Mouse (Mus musculus) cerebellum, postnatal 36 days (tissue): ENCODE data around the gene Rpl41.
A peak's percentile ranks its signal among the peaks of the same experiment; 100 is the strongest.
"Not testable (repeated sequence)": the region's sequence is repeated elsewhere in the genome, so short reads cannot be mapped to it uniquely, and the experiment has no call there.

Experiments
- DNase-seq, 2 experiments: peaks; one replicate each; pipeline ENCODE4 v3.0.0; 2021 to 2022; ENCODE audit warnings: mixed read lengths in 2 of 2

The Rpl41 gene

DNA sequence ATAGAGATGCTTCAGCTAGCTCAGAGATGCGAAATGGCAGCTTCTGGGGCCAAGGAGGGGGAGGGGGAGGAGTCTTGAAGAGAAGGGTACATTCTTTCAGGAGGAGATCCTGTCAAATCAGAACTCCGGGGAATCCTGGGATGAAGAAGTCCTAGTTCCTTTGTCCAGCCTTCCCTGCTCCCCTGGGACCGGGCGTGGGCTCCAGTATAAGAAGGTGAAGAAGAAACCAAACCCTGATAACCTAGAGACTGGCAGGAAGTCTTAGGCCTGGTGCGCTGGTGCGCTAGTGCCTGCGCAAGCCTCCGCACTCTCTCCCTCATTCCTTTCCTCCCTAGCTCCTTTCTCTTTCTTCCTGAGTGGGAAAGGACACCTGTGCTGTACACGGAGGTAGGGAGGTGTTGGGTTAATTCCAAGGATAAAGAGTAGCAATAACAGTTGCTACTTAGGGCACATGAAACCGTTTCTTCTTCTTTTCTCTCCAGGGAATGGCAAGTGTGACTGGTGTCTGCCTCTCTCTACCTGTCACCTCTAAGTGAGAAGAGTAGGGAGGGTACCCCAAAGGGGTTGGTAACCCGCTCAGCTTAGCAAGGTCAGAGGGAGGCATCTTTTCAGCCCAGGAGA is 24.9 kb downstream of the Rpl41 start:
- no peak for DNase-seq

DNA sequence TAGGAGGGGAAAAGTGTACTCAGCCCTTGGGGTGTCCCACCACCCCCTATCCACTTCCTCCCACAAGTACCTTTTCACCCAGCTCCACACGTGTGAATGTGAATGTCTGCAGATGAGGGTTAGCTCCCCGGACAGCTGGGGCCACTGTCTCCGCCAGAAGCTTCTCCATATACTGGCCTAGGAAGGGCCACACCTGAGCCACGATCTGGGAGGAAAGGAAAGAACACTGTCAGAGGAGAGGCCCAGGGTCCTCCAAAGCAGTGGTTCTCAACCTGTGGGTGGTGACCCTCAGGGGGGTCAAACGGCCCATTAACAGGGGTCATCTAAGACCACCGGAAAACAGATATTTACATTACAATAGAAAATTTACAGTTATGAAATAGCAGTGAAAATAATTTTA is 26.8 kb downstream of the Rpl41 start:
- DNase-seq, result no peak

- no peak for DNase-seq
These were observed 28.5 kb downstream of the Rpl41 start for GRCm38 (mm10) chr10:128520591-128520990.

DNA sequence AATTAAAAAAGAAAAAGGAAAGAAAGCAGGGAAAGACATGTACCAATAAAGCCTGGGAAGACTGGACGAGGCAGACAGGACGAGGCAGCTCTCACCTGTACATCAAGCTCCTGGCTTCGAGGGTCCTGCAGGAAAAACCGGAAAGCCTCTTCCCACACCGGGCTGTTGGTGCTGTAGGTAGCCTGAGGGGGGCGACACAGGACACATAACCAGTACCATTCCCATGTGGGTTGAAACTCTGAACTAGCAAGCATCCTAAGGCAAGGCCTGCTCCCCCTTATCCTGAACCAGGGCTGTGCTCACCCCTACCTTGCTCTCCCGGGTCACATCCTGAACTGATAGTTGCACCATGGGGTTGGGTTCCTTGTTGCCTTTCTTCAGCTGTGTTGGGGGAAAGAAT is 30.3 kb downstream of the Rpl41 start:
- DNase-seq, result peak; percentile 62 to 63

GRCm38 (mm10) chr10:128516677-128517076 is 32.4 kb downstream of the Rpl41 start:
- no peak for DNase-seq

- no peak for DNase-seq
These were observed 33.1 kb downstream of the Rpl41 start for GRCm38 (mm10) chr10:128516029-128516428.

DNA sequence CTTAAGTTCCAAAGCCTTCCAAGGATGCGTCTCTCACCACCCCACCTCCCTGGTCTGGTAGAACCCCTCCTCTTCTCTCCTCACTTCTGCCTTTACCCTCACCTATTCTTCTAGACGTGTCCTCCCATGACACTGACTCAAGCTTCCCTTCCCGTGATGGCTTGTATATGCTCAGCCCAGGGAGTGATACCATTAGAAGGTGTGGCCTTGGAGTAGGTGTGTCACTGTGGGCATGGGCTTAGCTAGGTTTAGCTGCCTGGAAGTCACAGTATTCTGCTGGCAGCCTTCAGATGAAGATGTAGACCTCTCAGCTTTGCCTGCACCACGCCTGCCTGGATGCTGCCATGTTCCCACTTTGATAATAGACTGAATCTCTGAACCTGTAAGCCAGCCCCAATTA is 34.1 kb downstream of the Rpl41 start:
- no peak for DNase-seq

GRCm38 (mm10) chr10:128511761-128512160 is 37.3 kb downstream of the Rpl41 start:
- no peak for DNase-seq

- no peak for DNase-seq
These were observed 37.9 kb downstream of the Rpl41 start for GRCm38 (mm10) chr10:128511189-128511588.

DNA sequence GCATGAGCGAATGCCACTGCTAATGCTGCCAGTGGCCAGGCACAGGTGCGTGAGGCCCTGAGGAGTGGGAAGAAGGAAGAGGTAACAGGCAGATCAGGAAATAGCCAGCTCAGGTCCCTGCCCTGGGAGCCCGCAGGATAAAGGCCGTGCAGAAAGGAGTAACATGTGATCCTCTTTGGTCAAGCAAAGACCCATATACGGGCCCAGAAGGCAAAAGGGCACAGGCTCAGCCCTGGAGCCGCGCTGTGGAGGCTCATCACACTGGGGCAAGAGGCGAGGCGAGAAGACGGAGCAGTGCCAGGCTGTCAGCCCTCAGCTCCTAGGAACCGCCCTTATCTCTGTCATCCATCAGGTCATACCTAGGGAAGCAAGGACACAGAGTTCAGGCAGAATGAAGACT is 38.8 kb downstream of the Rpl41 start:
- DNase-seq, result no peak

- no peak for DNase-seq
These were observed 39.3 kb downstream of the Rpl41 start for GRCm38 (mm10) chr10:128509831-128510230.

DNA sequence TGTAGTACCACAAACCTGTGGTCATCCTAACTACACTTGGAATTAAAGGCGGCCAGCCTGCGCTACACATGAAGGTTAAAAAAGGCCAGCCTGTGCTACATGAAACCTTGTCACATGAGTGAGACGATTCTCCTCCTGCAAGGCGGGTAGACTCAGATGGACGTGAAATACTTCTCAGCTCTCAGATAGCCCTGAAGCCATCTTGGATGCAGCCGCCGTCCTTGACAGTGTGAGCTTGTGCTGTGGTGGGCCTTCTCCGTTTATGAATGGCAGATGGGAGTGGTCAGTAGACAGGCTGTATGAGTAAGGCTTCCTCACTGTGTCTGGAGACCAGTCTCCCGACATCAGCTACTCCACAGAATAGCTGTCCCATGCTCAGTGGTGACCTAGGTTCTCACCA is 39.9 kb downstream of the Rpl41 start:
- no peak for DNase-seq

GRCm38 (mm10) chr10:128508260-128508659 is 40.8 kb downstream of the Rpl41 start:
- DNase-seq, result no peak

DNA sequence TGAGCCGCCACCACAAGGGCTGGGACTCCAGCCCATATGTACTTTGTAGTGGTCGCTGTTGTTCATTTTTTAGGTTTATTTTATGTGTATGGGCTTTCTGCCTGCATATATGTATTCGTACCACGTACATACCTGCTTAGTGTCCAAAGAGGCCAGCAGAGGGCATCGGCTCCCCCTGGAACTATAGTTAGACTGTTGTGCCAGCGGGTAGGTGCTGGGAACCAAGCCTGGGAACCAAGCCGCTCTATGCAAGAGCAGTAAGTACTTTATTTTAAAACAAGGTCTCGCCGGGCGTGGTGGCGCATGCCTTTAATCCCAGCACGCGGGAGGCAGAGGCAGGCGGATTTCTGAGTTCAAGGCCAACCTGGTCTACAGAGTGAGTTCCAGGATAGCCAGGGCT is 43.1 kb downstream of the Rpl41 start:
- DNase-seq, result no peak

GRCm38 (mm10) chr10:128505371-128505667 is 43.8 kb downstream of the Rpl41 start:
- DNase-seq, result not testable (repeated sequence)

DNA sequence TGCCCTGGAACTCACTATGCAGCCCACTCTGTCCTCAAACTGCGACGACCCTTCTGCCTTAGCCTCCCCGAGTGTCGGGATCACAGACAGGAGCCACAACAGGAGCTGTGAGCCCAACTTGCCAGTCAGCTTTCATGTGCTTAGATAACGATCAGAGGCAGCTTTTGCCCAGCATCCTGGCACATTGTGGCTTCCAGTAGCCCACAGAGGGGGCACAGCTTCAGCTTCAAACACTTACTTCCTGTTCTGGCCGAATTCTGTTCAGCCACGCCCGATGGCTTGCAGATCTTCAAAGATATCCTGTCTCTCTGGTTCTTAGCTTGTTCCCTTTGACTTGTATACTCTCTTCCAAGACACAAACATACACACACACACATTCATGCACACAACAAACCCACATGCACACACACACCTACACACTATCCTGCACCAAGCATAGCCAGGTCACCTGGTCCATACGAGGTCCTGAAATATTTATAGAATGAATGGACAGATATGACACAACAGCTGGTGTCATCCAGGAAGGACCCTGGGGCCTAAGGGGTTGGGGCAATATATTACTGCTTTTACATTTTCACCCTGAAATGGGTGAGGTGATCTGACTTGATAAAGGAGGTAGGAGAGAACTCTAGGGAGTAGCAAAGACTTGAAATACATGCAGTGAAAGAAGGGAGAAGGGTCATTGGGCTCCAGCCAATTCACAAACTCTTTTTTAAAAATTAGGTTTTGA is 44.3 kb downstream of the Rpl41 start:
- DNase-seq, result no peak

- DNase-seq, result no peak
These were observed 45.1 kb downstream of the Rpl41 start for GRCm38 (mm10) chr10:128504012-128504411.

- no peak for DNase-seq
These were observed 45.6 kb downstream of the Rpl41 start for GRCm38 (mm10) chr10:128503532-128503931.

GRCm38 (mm10) chr10:128502341-128502740 is 46.8 kb downstream of the Rpl41 start:
- no peak for DNase-seq

DNA sequence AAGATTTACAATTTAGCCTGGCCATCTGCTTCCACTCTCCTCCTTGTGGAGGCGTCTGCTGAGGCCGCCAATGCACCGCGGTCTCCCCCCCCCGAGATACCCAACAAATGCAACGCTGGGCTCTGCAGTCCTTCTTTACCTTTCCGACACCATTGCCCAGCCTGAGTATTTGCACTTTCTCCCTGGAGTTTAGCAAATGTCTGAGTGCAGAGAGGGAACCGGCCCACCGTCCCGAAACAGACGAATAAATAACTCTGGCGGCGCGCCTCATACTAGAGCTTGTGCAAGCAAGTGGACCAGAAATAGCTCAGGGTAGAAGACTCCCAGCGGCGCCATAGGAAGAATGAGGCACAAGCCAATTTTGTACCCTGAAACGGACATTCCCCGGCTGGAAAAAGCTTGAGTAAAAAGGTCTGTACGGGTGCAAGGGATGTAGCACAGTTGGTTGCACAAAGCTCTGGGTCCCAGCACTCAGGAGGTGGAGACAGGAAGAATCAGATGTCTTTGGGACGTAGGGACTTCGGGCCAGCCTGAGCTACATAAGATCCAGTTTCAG is 49.9 kb downstream of the Rpl41 start:
- peak; percentile 65 to 71 for DNase-seq

GRCm38 (mm10) chr10:128498590-128498989 is 50.5 kb downstream of the Rpl41 start, which contains the start of gene Myl6b:
Gene Myl6b (minus strand): TSS chr10:128498685.
- DNase-seq, result peak; percentile 97
